Mouse (Mus musculus) cortical plate, adult 2 months (tissue): ENCODE measurements around the gene Htr6. TPM values are rescaled to one million over a fixed set of nuclear protein-coding genes. Genes with fewer than 3 reads are reported as not detected.

Experiments
- H3K27ac ChIP-seq: fragments of 200-500 bp; 2 replicates; pipeline ENCODE4 v1.5.1; 2012; ENCODE audit warnings: low read length, control low read depth, inconsistent platforms; ENCODE audit not compliant: insufficient read depth
- H3K4me1 ChIP-seq: fragments of 200-500 bp; 2 replicates; pipeline ENCODE4 v1.6.1; 2011; ENCODE audit warnings: low read length; ENCODE audit not compliant: control insufficient read depth, insufficient read depth
- H3K4me3 ChIP-seq: fragments of 200-500 bp; 2 replicates; pipeline ENCODE4 v1.5.1; 2011; ENCODE audit warnings: mild to moderate bottlenecking, low read length, control low read depth; ENCODE audit not compliant: insufficient read depth
- CTCF ChIP-seq: fragments of 200-500 bp; IDR thresholded peaks from 2 replicates; pipeline ENCODE4 v1.5.1; 2011; ENCODE audit warnings: mild to moderate bottlenecking, control low read depth, low read length; ENCODE audit not compliant: insufficient read depth; ENCODE audit errors: extremely low read depth
- POLR2A ChIP-seq: fragments of 200-500 bp; IDR thresholded peaks from 2 replicates; pipeline ENCODE4 v1.6.1; 2011; ENCODE audit warnings: mild to moderate bottlenecking, low read length, control low read depth; ENCODE audit not compliant: insufficient read depth; ENCODE audit errors: extremely low read depth
- polyA plus RNA-seq: library from polyadenylated mRNA; depleted of rRNA; stranded (reverse); fragments of >200 nt; gene quantifications from 2 replicates; pipeline ENCODE4 v1.2.3, GENCODE M21; 2012

Gene Htr6
- polyA plus RNA-seq, 1 experiment = 7.4 TPM

DNA sequence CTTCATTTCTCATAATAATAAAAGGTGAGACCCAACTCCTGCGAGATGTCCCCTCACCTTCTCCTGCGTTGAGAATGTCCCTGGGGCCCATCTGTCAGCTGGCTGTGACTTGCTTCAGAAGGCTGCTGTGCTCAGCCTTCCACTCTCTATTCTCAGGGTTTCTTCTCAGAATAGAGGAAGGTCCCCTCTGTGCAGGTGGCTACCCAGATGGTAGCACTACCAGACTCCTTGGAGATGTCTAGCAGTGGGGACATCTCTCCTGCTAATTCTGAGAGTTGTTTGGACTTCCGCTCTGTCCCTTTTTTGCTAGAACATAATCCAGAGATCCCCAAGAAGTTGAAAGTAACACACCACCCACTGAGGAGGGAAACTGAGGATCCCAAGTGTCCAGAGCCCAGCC is 40.4 kb downstream of the Htr6 start:
- TF ChIP-seq CTCF (no peak), POLR2A (no peak)
- no peak overlapping the region for H3K27ac ChIP-seq
- H3K4me3 ChIP-seq = no peak overlapping the region
- H3K4me1 ChIP-seq = peaks cover 2% of the 10 kb centered on the region

DNA sequence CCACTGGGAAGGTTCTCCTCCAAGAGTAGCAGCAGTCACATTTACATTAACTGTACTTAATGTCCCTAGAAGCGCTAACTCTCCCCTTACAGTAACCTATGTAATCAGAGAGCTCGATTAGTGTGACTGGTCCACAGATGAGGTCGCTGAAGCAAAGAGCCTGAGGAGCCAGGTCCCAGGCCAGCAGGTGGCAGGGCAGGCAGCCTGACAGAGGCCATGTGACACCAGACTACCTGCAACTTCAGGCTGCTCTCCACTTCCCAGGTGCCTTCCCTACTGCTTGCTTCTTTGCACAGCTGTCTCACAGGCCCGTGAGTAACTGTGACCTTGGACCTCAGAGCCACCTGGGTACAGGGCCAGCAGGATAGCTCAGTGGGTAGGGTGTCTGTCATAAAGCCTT is 40.8 kb downstream of the Htr6 start:
- Histone ChIP-seq H3K4me1 (peaks cover 2% of the 10 kb centered on the region), H3K4me3 (no peak overlapping the region), H3K27ac (no peak overlapping the region)
- no peak for TF ChIP-seq CTCF
- TF ChIP-seq POLR2A = no peak

DNA sequence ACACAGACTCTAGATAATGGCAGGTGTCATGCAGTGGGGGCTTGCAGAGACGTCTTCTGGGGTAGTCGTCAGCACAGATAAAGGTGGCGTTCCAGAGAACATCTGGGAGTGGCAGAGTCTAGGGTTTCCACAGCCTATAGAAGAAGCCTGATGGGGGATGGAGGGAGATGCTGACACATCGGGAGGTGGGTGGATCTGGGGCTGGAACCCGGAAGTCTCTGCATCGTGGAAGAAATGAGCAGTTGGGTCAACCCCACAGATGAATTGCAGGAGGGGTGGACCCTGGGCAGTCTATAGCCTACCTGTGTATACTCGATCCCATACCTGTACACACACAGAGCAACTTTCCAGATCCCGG is 41.4 kb downstream of the Htr6 start:
- Histone ChIP-seq H3K4me1 (peaks cover 2% of the 10 kb centered on the region), H3K4me3 (no peak overlapping the region), H3K27ac (no peak overlapping the region)
- TF ChIP-seq CTCF = no peak
- TF ChIP-seq POLR2A = no peak

DNA sequence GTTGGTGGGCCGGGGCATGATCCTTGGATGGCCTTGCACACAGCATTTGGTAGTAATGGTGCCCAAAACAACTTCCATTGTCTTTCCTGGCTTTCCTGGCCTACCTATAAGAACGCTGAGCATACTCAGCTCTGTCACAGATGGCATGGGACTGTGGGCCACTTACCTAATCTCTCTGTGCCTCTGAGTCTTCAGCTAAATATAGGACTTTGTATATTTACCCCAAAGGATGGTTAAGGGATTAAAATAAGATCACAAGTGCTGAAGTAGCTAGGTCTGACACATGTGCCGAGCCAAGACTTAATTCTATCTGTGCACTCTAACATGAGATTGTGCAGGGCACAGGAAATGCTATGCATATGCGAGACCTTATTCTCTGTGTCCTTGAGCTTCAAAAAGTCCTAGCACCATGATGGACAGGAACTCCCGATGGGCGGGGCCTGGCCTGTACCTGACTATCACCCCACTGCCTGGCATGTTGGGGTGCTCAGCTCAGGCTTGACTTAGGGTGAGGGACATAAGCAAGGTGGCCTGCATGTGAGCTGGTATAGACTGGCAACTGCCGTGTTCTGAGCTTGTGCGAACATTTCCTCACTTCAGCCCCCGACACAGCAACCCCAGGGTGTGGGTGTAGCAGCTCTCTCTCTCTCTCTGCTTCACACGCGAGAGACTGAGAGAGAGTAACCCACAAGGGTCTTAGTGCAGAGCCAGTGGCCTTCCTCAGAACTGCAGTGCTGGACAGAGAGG is 41.9 kb downstream of the Htr6 start:
- H3K4me3 ChIP-seq = no peak overlapping the region
- peaks cover 2% of the 10 kb centered on the region for H3K4me1 ChIP-seq
- no peak for TF ChIP-seq POLR2A
- no peak for TF ChIP-seq CTCF
- H3K27ac ChIP-seq = no peak overlapping the region

DNA sequence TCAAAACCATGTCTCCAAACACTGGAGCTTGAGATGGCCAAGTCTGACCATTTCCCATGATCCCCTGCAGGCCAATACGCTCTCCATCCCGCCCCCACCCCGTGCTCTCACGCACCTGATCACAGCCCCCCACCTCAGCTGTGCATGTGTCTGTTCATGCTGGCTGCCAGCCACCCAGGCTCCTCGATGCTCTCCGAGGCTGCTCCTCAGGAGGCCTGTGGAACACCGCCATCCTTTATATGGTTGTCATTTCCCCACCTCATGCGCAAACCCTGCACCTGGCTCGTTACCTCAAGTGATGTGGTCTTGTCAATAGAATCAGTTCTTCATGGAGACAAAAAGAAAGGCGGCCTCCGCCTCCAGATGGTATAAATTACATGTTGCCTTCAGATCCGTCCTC is 42.8 kb downstream of the Htr6 start:
- no peak overlapping the region for H3K4me3 ChIP-seq
- no peak for TF ChIP-seq CTCF
- no peak for TF ChIP-seq POLR2A
- H3K4me1 ChIP-seq = peaks cover 2% of the 10 kb centered on the region
- H3K27ac ChIP-seq = no peak overlapping the region

DNA sequence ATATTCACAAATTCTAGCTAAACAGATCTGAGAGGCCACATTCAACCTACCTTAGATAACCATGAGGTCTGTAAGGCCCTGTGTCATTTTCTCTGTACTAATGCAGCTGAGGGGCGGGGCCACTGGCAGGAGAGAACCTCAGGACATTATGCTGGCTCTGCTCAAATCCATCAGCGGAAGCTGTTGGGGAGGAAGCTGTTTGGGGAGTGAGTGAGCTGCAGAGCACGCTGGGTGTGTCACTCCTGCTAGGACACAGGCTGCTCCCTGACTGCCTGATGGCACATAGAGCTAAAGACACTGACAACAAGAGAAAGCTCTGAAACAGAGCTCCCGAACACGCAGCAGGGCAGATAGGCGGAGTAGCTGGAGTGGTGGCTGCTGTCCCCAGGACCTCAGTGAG is 44.7 kb downstream of the Htr6 start:
- H3K4me1 ChIP-seq = peaks cover 2% of the 10 kb centered on the region
- H3K27ac ChIP-seq = no peak overlapping the region
- no peak overlapping the region for H3K4me3 ChIP-seq
- TF ChIP-seq POLR2A (no peak), CTCF (no peak)

DNA sequence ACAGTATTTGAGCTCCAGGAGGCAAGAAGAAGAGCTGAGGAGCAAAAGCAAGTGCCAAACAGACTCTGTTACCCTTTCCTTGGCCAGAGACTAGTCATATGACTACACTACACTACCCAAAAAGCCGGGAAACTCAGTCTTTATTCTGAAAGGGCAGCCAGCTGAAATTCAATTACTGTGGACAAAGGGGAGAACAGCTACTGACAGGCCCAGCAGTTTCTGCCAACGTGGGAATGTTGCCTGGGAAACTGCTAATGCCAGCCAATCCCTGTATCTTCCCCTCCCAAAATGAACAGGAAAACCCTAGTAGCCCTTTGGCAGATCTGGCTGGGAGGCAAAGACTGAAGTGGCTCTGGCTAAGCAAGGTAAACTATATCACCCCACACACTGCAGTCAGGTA is 51.0 kb downstream of the Htr6 start:
- Histone ChIP-seq H3K4me1 (peaks cover 3% of the 10 kb centered on the region; the same call in 1 of the 2 replicates), H3K4me3 (no peak overlapping the region), H3K27ac (no peak overlapping the region)
- TF ChIP-seq CTCF (no peak), POLR2A (no peak)

DNA sequence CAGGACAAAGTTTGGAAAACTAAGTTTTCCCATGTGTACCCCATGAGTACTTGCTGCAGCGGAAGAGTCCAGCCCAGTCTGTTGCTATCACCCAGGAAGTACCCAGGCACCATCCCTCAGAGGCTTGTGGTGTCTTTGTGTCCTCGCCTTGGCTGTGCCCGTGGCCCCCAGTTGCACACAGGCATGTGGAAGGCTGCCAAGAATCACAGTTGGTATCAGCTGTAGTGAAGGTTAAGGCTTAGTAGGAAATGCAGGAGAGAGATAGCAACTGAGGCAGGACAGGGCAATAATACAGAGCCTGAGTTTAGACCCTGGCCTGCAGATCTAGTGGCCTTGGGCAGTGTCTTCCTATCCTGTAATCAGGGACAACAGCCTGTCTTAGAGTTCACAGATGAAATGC is 55.0 kb downstream of the Htr6 start:
- Histone ChIP-seq H3K27ac (no peak overlapping the region), H3K4me1 (peaks cover 3% of the 10 kb centered on the region; the same call in 1 of the 2 replicates), H3K4me3 (no peak overlapping the region)
- TF ChIP-seq CTCF (no peak), POLR2A (no peak)

DNA sequence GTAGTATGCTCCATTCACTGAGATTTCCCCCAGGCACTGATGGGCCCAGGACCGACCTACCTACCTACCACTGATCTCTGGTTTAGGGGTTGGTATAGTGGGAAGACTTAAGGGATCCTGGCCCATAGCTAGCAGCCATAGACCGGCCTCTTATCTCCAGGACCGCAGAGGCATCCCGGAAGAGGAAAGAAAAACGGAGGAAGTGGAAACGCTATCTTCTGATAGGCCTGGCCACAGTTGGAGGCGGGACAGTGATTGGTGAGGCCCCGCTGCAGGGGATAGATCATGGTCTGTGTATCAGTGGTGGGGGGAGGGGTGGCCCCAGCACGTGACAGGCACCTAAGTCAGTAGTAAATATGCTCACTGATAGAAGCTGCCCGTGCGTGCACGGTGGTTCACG is 56.0 kb downstream of the Htr6 start:
- no peak for TF ChIP-seq CTCF
- TF ChIP-seq POLR2A = no peak
- Histone ChIP-seq H3K4me1 (peaks cover 2% of the 10 kb centered on the region; the same call in 1 of the 2 replicates), H3K27ac (no peak overlapping the region), H3K4me3 (no peak overlapping the region)

DNA sequence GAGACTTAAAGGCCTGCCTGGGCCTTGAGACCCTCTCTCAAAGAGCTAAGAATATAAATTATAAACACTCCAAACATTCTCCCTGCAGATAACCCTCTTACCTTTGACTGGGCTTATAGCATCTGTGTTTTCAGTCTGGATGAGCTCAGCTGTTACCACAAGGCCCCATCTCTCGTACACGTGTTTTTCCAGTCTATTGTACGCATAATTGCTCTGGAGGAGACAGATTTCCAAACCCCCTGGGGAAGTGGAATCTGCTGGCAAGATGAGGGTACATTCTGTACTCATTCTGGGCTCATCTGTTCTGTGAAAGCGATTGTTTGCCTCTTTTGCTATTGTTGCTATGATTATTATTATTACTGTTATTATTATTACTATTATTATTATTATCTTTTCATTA is 56.4 kb downstream of the Htr6 start:
- Histone ChIP-seq H3K4me3 (no peak overlapping the region), H3K4me1 (no peaks in the 10 kb centered on the region), H3K27ac (no peak overlapping the region)
- TF ChIP-seq CTCF = no peak
- no peak for TF ChIP-seq POLR2A
